Mouse (Mus musculus) brain, adult 10 weeks (tissue): ENCODE results near the gene Srpk3. TPM values are rescaled to one million over a fixed set of nuclear protein-coding genes. Genes with fewer than 3 reads are reported as not detected.

Experiments
- polyA plus RNA-seq: library from polyadenylated mRNA; stranded (reverse); fragments of 350-450 nt; fragmentation: Illumina TruSeq; extraction: RNeasy Lipid Tissue Mini Kit (QIAGEN cat#74804); gene quantifications from one replicate; pipeline ENCODE4 v1.2.3, GENCODE M21; 2015; ENCODE audit warnings: low read depth, low replicate concordance

The Srpk3 gene
- 13.8 TPM for polyA plus RNA-seq

DNA sequence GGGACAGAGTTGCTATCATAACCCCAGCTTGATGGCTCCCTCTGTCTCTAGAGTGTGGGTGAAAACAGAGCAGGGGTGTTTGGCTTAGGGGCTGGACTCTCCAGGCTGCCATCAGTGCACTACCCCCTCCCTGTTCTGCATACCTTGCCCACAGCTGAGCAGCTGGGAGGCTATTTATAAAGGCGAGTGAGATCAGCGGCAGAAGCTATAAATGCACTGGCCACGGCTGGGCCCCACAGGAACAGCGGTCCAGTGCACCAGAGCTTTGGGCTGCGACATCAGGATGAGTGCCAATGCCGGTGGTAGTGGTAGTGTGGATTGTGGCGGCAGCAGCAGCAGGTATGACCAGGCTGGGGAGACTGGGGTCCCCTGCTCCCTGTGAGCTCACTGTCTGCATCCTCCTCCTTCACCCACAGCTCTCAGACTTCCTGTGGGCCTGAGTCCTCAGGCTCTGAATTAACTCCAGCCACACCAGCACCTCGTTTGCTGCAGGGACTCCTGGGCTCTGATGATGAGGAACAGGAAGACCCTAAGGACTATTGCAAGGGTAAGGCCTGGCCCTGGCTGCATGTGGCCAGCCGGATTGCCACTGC is at the start of gene Srpk3:
Gene Srpk3 (plus strand): TSS at position 238 of the 593 bp plus-strand sequence.

DNA sequence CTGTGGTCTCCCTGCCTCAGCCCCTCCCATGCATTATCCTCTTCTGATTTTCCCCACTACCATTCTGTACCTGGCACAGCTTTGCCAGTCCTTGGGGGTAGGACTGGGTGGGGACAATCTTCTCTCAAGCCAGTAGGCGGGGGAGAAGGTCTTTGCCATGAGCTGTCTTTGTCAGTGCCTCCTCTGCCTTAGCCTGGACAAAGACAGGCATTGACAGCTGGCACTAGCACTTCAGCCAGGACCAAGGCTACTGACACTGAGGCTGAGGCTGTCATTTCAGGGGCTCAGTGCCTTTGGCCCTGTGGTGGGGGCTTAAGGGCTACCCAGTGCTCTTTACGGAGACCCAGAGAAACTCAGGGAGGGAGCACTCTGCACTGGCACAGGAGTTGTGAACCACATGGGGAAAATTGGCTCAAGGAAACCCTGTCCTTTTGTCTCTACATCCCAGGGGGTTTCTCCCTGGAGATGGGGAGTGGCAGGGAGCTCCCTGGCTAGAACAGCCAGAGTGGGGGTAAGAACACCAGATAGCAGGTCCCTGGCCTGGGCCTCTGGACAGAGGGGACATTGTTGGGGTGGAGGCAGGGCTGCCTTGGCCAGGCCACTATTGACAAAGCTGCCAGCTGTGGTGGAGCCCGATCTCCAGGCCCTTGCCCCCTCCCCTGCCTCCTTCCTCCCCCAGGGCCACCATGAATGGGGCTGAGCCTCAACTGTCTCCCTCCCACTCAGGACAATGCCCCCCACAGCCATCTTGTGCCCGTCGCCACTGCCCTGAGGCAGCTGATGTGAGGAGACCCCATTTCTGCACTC is 17.7 kb upstream of the Srpk3 start, which contains the start of gene Plxnb3:
Gene Plxnb3 (plus strand): TSS at position 757 of the 807 bp plus-strand sequence.

DNA sequence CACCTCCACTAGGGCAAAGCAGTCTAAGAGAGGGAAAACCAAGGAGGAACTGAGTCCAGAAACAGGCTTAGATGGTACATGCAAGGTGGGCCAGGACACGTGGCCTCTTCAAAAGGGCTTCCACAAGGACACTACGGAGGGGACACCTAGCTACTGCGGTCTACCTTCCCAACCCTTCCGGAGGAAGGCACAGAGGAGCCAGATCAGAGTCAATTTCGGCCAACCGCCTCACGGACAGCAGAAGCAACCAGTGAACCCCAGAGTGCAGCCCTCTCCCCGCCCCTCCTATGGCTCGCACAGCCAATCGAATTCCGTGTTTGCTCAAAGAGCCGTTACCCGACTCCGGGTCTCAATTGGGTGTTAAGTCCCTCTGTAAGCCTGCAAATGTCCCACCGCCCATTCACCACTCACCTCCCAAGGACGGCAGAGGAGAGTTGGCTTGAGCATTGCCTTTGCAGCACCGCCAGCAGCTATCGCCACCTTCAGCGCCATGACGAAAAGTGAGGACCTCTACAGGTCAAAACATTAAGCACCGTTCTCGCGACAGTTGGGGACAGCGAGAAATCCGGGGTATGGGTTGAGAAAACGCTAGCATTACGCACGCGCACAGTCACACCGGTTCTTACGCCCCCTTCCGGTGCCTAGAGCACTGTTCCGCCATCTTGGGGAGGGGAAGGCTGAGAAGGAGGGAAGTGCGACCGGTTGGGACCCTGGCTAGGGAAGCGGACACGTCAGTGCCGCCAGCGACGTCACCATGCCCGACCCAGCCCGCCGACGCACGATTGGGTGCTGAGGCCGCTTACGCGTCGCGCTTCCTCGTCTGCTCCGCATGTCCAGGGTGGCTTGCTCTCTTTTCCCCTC is 12.4 kb downstream of the Srpk3 start, which contains the start of the genes Idh3g and Ssr4:
Gene Idh3g (minus strand): TSS at position 534 of the 861 bp plus-strand sequence.
Gene Ssr4 (plus strand): TSS at position 665 of the 861 bp plus-strand sequence.

DNA sequence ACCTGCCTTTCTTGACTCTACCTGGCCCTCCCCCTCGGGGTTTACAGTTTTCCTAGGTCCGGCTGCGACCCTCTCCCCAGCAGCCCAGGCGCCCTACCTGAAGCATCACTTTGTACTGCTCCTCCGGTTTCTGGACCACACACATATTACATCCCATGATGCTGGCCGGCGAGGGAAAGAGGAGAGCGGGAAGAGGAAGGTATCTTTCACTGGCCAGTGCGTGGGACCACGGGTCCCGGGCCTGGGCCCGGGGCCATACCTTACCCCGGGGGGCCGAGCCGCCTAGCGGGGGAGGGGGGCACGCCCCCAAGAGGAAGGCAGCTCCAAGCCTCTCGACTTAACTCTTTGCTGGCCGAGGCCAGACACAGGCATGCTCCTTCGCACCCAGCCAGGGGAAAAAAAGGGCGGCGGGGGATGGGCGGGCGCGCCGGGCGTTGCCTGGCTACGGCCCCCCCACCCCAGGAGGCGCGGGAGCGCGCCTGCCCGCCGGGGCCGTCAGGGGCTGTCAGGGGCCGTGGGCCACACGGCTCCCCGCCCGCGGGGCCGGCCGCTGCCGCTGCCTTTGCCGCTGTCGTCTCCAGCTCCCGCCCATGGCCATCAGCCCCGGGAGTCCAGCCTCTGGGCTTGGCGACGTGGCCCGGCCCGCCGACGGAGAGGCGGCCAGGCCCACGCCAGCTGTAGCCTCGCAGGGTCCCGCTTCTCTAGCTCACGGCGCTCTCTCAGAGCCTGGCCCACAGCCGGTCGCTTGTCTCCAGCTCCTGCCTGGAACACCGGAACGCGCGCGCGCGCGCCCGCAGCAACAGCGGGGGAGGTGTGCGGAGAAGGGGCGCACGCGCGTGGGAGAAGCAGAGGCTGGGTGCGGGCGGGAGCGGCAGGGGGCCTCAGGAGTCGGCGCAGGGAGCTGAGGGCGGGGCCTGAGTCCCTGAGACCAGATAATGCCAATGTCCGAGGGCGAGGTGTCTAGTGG is 50.3 kb downstream of the Srpk3 start, which contains the start of gene Pdzd4:
Gene Pdzd4 (minus strand): TSS at position 785 of the 967 bp plus-strand sequence.

Other genes with a start within 250 kb of the Srpk3 start
- 0.68 TPM for gene Dusp9, start 135.0 kb upstream of the Srpk3 start, polyA plus RNA-seq
- 115 TPM for gene Pnck, start 114.3 kb upstream of the Srpk3 start, polyA plus RNA-seq
- 75.3 TPM for gene Slc6a8, start 101.3 kb upstream of the Srpk3 start, polyA plus RNA-seq
- gene Bcap31, start 58.2 kb upstream of the Srpk3 start, polyA plus RNA-seq, result 138 TPM
- gene Abcd1, start 57.8 kb upstream of the Srpk3 start, polyA plus RNA-seq, result 9.2 TPM
- 12.9 TPM for gene Plxnb3, start 17.3 kb upstream of the Srpk3 start, polyA plus RNA-seq
- gene Idh3g, start 12.5 kb downstream of the Srpk3 start, polyA plus RNA-seq, result 264 TPM
- 145 TPM for gene Ssr4, start 12.6 kb downstream of the Srpk3 start, polyA plus RNA-seq
- 82.2 TPM for gene Pdzd4, start 50.6 kb downstream of the Srpk3 start, polyA plus RNA-seq
- not detected for gene Avpr2, start 117.7 kb downstream of the Srpk3 start, polyA plus RNA-seq
- gene L1cam, start 121.7 kb downstream of the Srpk3 start, polyA plus RNA-seq, result 98.7 TPM
- gene Arhgap4, start 147.5 kb downstream of the Srpk3 start, polyA plus RNA-seq, result 3.8 TPM
- 66.1 TPM for gene Naa10, start 147.5 kb downstream of the Srpk3 start, polyA plus RNA-seq
- 7.2 TPM for gene Renbp, start 156.4 kb downstream of the Srpk3 start, polyA plus RNA-seq
- gene Hcfc1, start 192.0 kb downstream of the Srpk3 start, polyA plus RNA-seq, result 43.1 TPM
- 52.5 TPM for gene Irak1, start 249.5 kb downstream of the Srpk3 start, polyA plus RNA-seq